Mouse (Mus musculus) limb, embryonic 11.5 days (tissue): ENCODE data around the gene Ints2. TPM values are rescaled to one million over a fixed set of nuclear protein-coding genes. Genes with fewer than 3 reads are reported as not detected.
"Not testable (repeated sequence)": the region's sequence is repeated elsewhere in the genome, so short reads cannot be mapped to it uniquely, and the experiment has no call there.

Experiments
- ATAC-seq: fragments of 200-750 bp; cut with Nextera tagmentation; 2 replicates; pipeline ENCODE4 v1.8.0; 2017; ENCODE audit warnings: low read depth; ENCODE audit not compliant: insufficient number of reproducible peaks, low FRiP score, low TSS enrichment
- DNase-seq: peaks from one replicate; pipeline ENCODE4 v3.0.0-alpha.2; 2015; ENCODE audit warnings: low spot score
- H3K27ac ChIP-seq: fragments of 300-500 bp; sonication (generic); replicated peaks from 2 replicates; pipeline ENCODE4 v1.5.1; 2014; ENCODE audit warnings: low read depth, mild to moderate bottlenecking, low read length
- H3K27me3 ChIP-seq: fragments of 300-500 bp; sonication (generic); 2 replicates; pipeline ENCODE4 v1.6.1; 2014; ENCODE audit warnings: mild to moderate bottlenecking, low read length, mixed read lengths; ENCODE audit not compliant: control insufficient read depth, insufficient read depth
- H3K36me3 ChIP-seq: fragments of 300-500 bp; sonication (generic); 2 replicates; pipeline ENCODE4 v1.6.1; 2014; ENCODE audit warnings: mild to moderate bottlenecking, low read length, moderate library complexity, mixed read lengths; ENCODE audit not compliant: control insufficient read depth, insufficient read depth
- H3K4me1 ChIP-seq: fragments of 300-500 bp; sonication (generic); 2 replicates; pipeline ENCODE4 v1.6.1; 2014; ENCODE audit warnings: low read length, mixed read lengths; ENCODE audit not compliant: control insufficient read depth, insufficient read depth
- H3K4me2 ChIP-seq: fragments of 300-500 bp; sonication (generic); 2 replicates; pipeline ENCODE4 v1.6.1; 2014; ENCODE audit warnings: low read depth, mild to moderate bottlenecking, moderate library complexity; ENCODE audit not compliant: severe bottlenecking
- H3K4me3 ChIP-seq: fragments of 300-500 bp; sonication (generic); 2 replicates; pipeline ENCODE4 v1.5.1; 2014; ENCODE audit warnings: low read depth, low read length
- H3K9ac ChIP-seq: fragments of 300-500 bp; sonication (generic); 2 replicates; pipeline ENCODE4 v1.6.1; 2014; ENCODE audit warnings: mild to moderate bottlenecking, low read length
- H3K9me3 ChIP-seq: fragments of 300-500 bp; sonication (generic); 2 replicates; pipeline ENCODE4 v1.6.1; 2016; ENCODE audit warnings: low read length; ENCODE audit not compliant: control insufficient read depth
- WGBS: fragments of 180-500 bp; shearing (Covaris S2); extraction: QIAGEN DNeasy Blood & Tissue Kit; methylation state at CpG from one replicate; pipeline ENCODE4 v1.1.7; 2014; 5-methylcytosine and 5-hydroxymethylcytosine counted together
- polyA plus RNA-seq: library from polyadenylated mRNA; unstranded; fragments of >200 nt; fragmentation: Nextera tagmentation; extraction: Ambion mirVana; gene quantifications from 2 replicates; pipeline ENCODE4 v1.2.1, GENCODE M21; 2014

Gene Ints2
- polyA plus RNA-seq, 1 experiment from 2014 or later: 52.7 TPM

DNA sequence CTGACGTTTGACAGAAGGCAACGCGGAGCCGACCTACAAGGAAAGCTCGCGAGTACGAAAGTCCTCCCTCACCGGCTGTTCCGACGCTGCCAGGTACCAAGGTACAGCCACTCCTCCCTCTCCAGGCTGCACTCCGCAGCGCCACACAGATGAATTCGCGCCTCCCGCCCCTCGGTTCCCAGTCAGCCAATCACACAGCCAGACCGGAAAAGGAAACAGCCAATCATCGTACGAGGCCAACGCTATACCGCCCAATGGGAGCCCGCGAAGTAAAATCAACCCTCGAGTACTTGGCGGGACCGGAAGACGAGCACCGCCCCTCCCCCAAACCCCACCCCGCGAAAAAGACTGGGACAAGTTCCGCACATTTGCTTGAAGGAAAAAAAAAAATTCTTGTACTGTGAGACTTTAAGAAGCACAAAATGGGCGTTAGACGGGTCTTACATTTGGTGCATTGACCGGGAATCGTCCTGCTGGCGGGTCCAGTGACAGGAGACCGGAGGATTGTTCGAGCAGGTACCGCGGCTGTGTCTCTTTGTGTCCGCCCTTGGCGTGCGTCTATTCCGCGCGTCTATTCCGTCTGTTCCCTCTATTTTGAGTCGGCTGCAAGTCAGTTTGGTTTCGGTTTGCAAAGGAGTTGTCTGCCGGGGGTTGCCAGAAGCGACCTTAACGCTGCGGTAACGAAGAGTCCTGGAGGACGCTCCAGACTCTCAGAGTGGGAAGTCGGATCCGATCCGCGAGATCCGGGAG lies 56.2 kb downstream of the Ints2 start, which contains the start of gene Brip1:
Brip1 (minus strand) TSS at position 157 of the 750 bp plus-strand sequence.
- no peaks in the 10 kb centered on the region for H3K27me3 ChIP-seq
- ATAC-seq: peak; percentile 95
- 0 out of 2 replicates have a peak, but pooled peaks cover 2% of the 10 kb centered on the region for H3K4me1 ChIP-seq
- H3K4me2 ChIP-seq: peak within 1 kb of the TSS; percentile 66
- WGBS: under 1% methylated on average over 60 of the region's 60 CpGs
- peak; percentile 98 for DNase-seq
- H3K36me3 ChIP-seq: peaks cover 29% of the 10 kb centered on the region
- peak within 1 kb of the TSS; percentile 83 for H3K27ac ChIP-seq
- peak within 1 kb of the TSS; percentile 84 for H3K4me3 ChIP-seq
- H3K9me3 ChIP-seq: peaks cover 12% of the 10 kb centered on the region; the same call in 1 of the 2 replicates
- H3K9ac ChIP-seq: peak within 1 kb of the TSS; percentile 73

DNA sequence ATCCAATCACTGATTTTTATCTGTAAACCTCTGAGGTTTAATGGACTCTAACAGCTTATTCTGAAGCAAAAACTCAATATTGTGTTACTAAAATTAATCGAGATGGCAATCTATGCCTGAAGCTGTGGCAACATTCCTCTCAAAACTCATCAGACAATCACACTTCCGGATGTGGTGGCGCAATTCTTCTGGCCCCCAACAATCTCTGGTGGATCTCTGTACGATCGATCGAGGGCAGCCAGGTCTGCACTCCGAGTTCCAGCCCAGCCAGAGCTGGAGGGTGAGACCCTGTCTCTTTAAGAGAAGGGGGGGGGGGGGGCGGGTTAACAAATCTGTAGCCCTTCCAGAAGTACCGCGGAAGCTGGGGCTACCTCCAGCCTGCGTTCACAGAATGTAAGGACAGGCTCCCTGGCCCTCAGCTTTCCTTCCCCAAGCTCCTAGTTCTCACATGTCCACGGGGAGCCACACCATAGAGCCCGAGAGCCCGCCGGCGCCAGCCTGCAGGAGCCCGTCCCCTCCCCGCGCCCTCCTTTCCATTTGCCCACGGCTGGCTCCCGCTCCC lies 56.8 kb downstream of the Ints2 start:
- Histone ChIP-seq H3K27ac (peak overlapping the region; percentile 83), H3K4me3 (peak overlapping the region; percentile 84), H3K27me3 (no peaks in the 10 kb centered on the region), H3K9me3 (peaks cover 12% of the 10 kb centered on the region; the same call in 1 of the 2 replicates), H3K36me3 (peaks cover 22% of the 10 kb centered on the region), H3K4me1 (0 out of 2 replicates have a peak, but pooled peaks cover 2% of the 10 kb centered on the region), H3K4me2 (peak overlapping the region; percentile 66), H3K9ac (peak overlapping the region; percentile 70)
- ATAC-seq (peak; percentile 80), DNase-seq (no peak)
- WGBS: 1% methylated on average over 18 of the region's 21 CpGs

DNA sequence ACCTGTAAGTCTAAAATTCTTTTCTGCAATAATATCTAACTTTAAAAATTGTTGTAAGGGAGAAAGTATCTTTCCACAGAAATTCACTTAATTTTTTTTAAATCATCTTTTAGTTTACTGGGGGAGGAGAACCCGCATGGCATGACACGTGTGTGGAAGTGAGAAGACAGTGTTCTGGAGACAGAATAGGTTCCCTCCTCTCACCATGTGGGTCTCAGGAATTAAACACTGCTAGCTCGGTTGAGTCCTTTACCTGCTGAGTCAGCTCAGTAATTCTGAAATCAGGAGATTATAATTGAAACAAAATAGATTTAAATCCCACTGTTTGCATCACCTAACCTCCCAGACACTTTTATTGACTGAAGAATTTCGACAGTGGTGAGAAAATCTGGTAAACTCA lies 57.6 kb downstream of the Ints2 start:
- no peak for DNase-seq
- WGBS: 59% methylated on average over 4 of the region's 4 CpGs
- Histone ChIP-seq H3K9me3 (peaks cover 8% of the 10 kb centered on the region; the same call in 1 of the 2 replicates), H3K27ac (no peak overlapping the region), H3K27me3 (no peaks in the 10 kb centered on the region), H3K9ac (no peak overlapping the region), H3K36me3 (peaks cover 16% of the 10 kb centered on the region), H3K4me1 (0 out of 2 replicates have a peak, but pooled peaks cover 2% of the 10 kb centered on the region), H3K4me2 (no peak overlapping the region; the same call in 1 of the 2 replicates), H3K4me3 (no peak overlapping the region)
- ATAC-seq: no peak

DNA sequence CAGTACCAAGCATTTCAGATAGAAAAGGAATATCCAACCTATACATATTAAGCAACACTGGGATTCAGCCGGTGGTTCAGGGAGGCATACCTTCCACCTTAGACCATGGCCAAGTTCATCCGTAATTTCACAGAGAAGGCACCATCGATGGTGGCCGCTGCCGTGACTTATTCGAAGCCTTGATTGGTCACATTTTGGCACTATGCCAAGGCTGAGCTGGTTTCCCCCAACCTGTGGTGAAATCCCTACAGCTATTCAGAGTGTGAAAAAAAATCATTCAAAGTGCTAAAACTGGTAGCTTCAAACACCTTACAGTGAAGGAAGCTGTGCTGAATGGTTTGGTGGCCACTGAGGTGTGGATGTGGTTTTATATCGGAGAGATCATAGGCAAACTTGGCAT lies 72.2 kb downstream of the Ints2 start:
- 94% methylated on average over 7 of the region's 7 CpGs for WGBS
- H3K4me1 ChIP-seq, H3K4me3 ChIP-seq, H3K36me3 ChIP-seq, H3K27ac ChIP-seq, ATAC-seq, DNase-seq, H3K4me2 ChIP-seq, H3K27me3 ChIP-seq, H3K9me3 ChIP-seq, H3K9ac ChIP-seq: not testable (repeated sequence)

DNA sequence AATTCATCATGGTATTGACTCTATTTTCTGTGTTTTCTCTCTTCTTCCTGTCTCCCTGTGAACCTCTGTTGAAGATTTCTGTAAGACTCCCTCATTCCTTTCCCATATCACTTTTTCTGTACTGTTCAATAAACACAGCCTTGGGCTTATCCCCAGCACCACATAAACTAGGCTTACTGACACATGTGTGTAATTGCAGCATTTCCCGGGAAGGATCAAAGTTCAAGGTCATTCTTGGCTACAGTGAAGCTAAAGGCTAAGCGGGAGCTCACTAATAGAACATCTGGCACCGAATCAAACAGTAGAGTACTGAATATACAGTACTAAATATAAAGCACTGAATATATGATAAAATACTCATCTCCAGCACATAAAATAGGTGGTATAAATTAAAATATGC lies 81.5 kb downstream of the Ints2 start:
- H3K4me1 ChIP-seq: no peaks in the 10 kb centered on the region
- H3K27ac ChIP-seq: no peak overlapping the region
- DNase-seq (no peak), ATAC-seq (no peak)
- no peaks in the 10 kb centered on the region for H3K9me3 ChIP-seq
- no peak overlapping the region for H3K4me3 ChIP-seq
- H3K9ac ChIP-seq: no peak overlapping the region
- no peaks in the 10 kb centered on the region for H3K36me3 ChIP-seq
- H3K4me2 ChIP-seq: no peak overlapping the region
- H3K27me3 ChIP-seq: no peaks in the 10 kb centered on the region
- WGBS: 59% methylated on average over 3 of the region's 3 CpGs

DNA sequence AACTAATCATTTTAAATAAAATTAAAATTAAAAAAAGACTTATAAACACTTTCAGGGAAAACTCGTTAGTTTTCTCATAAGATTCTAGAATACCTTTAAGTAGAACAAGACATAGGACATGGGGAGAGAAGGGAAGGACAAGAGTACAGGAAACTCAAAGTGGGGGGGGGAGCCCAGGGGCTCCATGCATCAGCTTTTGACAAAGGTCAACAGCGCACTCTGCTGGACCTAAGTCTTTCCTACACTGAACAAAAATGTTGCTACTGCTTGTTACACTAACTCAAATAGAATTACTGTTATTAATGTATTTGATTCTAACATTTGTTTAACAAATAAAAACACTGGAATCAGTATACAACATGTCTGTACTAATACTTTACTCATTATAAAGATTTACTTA lies 83.2 kb downstream of the Ints2 start:
- Histone ChIP-seq H3K27me3 (no peaks in the 10 kb centered on the region), H3K27ac (no peak overlapping the region), H3K4me1 (no peaks in the 10 kb centered on the region), H3K36me3 (no peaks in the 10 kb centered on the region), H3K9me3 (no peaks in the 10 kb centered on the region), H3K9ac (no peak overlapping the region), H3K4me3 (no peak overlapping the region), H3K4me2 (no peak overlapping the region)
- WGBS: 49% methylated on average over 2 of the region's 2 CpGs
- DNase-seq (peak; percentile 69), ATAC-seq (no peak)

DNA sequence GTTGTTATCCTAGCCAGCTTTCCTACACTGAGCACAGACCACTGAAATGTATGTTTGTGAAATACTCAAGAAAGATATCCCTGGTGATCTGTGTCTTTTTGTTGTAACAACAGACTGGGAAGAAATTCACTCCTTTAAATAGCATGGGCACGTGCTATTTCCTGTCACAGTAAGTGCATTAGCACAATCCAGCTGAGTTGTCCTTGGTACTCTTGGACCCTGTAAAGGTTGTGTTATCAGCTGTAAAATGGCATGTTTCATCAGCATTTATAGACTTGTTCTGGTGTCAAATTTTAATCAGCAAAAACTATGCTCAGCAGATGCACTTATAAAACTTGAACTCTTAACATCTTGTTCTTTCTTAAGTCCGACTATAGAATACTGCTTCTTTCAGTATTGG lies 86.6 kb downstream of the Ints2 start:
- no peaks in the 10 kb centered on the region for H3K27me3 ChIP-seq
- 91% methylated on average over 2 of the region's 2 CpGs for WGBS
- H3K27ac ChIP-seq: no peak overlapping the region
- H3K4me3 ChIP-seq: no peak overlapping the region
- ATAC-seq (no peak), DNase-seq (no peak)
- no peaks in the 10 kb centered on the region for H3K4me1 ChIP-seq
- H3K36me3 ChIP-seq: no peaks in the 10 kb centered on the region
- H3K4me2 ChIP-seq: no peak overlapping the region
- H3K9ac ChIP-seq: no peak overlapping the region
- H3K9me3 ChIP-seq: no peaks in the 10 kb centered on the region
